Mouse (Mus musculus): ENCODE measurements at regions not wholly inside any gene's neighbourhood (a gene's known extent, or its start where the extent isn't known, plus 50 kb on each side); places are given as distances from the start of the nearest gene placed in this dataset.

GRCm38 (mm10) chr2:173418951-173419350, 103.4 kb upstream of the 1700021F07Rik start:
- no peak for DNase-seq (ENCODE audit: low read depth, low spot score)

DNA sequence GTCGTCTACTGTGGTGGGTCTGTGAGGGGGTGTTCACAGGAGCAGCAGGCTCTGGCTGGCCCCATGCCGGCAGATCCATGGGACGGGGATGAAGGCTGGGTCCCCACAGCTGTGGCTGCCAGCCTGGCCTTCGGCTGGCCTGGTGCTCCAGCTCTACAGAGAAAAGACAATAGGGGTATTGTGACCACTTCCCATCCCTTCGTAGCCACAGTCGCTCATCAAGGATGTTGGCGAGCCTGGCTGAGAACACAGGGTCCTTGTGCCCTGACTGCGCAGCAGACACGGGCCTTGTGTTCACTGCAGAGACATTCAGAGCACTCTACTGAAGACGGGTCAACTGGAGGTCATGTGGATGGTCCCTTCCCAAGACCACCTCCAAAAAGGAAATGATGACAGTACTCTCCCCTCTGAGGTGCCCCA, 102.4 kb upstream of the 1700021F07Rik start:
- no peak for DNase-seq (ENCODE audit: low read depth, low spot score)

DNA sequence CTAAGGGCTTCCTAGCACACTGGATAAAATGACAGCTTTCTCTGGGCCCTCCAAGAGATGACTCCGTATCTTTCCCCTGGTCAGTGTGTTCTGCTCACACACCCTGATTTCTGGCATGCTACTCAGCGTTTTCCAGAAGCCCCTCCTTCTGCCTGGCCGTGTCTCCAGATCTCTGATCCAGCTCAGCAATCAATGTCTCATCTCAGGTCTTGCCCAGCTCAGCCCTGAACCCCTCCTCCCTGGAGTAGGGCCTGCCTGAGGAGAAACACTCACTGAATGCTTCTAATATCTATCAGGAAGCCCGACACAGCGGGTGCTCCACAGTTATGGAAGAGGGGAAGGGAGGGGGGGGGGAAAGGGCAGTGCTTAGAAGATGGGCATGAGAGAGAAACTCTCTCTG, 101.9 kb upstream of the 1700021F07Rik start:
- no peak for DNase-seq (ENCODE audit: low read depth, low spot score)

GRCm38 (mm10) chr2:173424875-173425274, 97.5 kb upstream of the 1700021F07Rik start:
- no peak for DNase-seq (ENCODE audit: low read depth, low spot score)

DNA sequence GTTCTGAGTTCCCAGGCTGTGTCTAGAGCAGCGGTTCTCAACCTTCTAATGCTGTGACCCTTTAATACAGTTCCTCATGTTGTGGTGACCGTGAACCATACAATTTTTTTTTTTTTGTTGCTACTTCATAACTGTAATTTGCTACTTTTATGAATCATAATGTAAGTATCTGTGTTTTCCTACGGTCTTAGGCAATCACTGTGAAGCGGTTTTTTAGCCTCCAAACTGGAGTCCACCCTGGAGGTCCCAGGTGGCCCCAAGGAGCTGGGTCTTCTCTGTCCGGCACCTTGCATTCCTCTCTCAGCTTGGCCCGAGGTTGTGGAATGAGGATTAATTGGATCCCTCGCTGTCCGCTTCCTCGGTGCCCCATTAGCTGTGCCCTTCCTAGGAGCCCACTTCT, 96.6 kb upstream of the 1700021F07Rik start:
- no peak for DNase-seq (ENCODE audit: low read depth, low spot score)

GRCm38 (mm10) chr2:173426191-173427065, 96.0 kb upstream of the 1700021F07Rik start:
- DNase-seq (ENCODE audit: low read depth, low spot score) = no peak

DNA sequence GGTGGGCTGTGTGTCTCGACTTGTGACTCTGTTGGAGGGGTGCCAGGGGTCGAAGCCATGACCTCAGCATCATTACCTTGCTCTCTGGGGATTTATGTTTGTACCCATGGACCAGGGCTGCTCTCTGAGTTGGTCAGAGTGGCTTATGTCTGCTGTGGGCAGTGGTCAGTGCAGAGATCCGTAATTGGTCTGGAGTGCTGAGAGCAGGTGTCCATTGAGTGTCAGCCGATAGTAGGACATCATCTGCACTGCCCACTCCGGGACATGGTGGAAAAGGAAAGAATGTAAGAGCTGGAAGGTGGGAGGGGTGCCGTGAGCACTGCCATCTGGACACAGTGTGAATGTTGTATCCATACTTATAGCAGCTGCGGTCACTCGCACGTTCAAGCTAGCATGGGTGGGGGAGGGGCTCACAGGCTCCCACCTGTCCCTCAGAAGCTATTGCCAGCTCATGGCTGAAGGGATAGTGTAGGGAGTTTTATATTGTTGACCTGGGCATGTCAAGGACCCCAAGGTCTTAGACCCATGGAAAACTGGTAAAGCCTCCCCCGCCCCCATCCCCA, 94.4 kb upstream of the 1700021F07Rik start:
- no peak for DNase-seq (ENCODE audit: low read depth, low spot score)

DNA sequence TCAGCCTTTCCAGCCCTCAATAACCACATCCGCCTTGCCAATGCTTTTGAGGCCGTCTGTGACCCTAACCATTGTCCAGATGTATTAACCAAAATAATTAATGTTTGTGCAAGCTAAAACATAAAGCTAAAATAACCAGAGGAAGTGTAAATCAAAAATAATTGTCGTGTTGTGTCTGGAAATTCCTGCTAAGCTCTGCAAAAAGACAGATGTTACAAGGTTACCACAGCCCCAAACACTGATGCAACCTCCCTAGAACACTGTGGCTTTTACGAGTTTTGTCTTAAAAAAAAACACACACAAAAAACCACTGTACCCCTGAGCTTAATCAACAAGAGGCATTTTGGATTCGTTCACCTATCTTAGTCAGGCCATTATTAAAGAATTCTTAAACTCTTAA, 90.5 kb upstream of the 1700021F07Rik start:
- no peak for DNase-seq (ENCODE audit: low read depth, low spot score)

GRCm38 (mm10) chr2:173432258-173432657, 90.1 kb upstream of the 1700021F07Rik start:
- no peak for DNase-seq (ENCODE audit: low read depth, low spot score)

GRCm38 (mm10) chr2:173432886-173433624, 89.3 kb upstream of the 1700021F07Rik start:
- DNase-seq (ENCODE audit: low read depth, low spot score) = no peak

DNA sequence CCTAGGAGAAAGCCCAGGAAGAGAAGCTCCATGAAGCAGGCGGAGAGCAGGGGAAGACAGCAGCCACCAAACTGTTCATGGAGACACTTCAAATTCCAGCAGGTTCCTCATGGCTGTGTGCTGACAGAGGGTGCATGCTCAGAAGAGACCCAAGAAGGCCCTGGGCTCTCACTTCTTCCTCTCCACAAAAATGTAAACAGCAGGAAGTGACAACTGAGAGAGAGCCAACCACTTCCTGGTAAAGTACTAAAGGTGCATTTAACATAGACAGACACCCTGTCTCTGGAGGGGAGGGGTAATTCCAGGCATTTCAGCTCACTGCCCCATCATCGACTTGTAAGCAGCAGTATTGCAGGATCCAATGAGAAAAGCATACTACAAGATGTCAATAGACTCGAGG, 85.8 kb upstream of the 1700021F07Rik start:
- no peak for DNase-seq (ENCODE audit: low read depth, low spot score)

- DNase-seq (ENCODE audit: low read depth, low spot score) = no peak
These were observed 83.4 kb upstream of the 1700021F07Rik start for GRCm38 (mm10) chr2:173439031-173439430.

DNA sequence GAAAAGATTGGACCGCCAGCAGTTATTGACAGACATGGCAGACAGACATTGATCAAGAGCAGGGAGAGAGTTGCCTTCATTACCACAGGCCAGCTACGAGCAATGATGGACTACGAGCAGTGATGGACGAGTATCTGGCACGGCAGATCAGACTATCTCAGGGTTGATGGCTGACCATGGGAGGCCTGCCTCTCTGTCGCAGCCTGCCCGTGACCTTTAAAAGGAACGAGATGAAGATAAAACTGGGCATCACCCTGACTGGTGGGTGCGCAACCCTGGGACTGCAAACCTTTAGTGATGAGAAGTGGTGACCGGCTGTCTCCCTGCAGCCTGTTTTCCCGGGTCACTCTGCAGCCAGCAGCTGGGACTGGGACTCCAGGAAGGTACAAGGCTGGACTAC, 80.3 kb upstream of the 1700021F07Rik start:
- DNase-seq (ENCODE audit: low read depth, low spot score) = no peak

DNA sequence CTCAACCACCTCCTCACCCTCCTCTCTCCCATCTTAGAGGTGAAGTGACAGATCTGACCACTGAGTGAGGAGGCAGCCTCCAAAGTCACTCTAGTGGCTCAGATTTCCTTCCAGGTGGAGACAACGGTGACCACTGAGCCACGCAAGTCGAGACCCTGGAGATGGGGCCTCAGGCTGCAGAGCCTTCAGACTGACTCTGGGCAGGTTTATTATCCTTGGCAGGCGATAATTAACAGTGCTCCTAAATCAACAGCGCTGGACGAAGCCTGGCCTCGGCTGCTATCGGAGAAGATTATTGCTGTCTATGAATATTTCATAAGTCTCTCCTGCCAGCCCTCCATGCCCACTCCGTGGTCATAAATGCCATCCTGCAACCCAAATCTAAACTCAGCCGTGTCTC, 79.1 kb upstream of the 1700021F07Rik start:
- DNase-seq (ENCODE audit: low read depth, low spot score) = no peak

DNA sequence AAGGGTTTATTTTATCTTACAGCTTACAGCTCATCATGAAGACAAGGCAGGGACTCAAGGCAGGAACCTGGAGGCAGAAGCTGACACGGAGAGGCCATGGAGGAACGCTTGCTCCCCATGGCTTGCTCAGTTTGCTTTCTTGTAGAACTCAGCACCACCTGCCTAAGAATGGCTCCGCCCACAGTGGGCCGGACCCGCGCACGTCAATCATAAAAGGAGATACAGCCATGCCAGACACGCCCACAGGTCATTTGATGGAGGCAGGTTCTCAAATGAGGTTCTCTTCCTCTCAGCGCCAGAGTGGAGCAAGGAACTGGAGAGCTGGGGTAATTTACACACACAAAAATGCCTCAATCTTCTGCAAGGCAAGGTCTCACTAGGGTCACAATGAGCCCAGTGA, 78.0 kb upstream of the 1700021F07Rik start:
- no peak for DNase-seq (ENCODE audit: low read depth, low spot score)

DNA sequence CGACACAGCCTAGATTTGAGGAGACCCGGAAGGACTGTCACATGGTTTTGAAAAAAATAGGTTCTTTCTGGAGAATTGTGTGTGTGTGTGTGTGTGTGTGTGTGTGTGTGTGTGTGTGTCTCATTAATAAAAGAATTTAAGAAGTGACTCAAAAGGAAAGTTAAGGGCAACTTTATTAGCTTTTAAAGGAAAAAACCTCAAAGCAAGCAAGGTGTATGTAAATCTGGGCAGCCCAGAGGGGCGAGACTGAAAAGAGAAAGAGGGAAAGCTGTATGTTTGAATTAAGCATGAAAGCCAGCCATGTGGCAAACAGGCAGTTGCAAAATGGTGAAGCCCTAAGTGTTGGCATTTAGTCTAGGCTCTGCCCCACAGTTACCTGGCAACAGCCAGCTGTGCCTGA, 77.3 kb upstream of the 1700021F07Rik start:
- DNase-seq (ENCODE audit: low read depth, low spot score) = no peak

- no peak for DNase-seq (ENCODE audit: low read depth, low spot score)
These were observed 73.7 kb upstream of the 1700021F07Rik start for GRCm38 (mm10) chr2:173448546-173449187.

DNA sequence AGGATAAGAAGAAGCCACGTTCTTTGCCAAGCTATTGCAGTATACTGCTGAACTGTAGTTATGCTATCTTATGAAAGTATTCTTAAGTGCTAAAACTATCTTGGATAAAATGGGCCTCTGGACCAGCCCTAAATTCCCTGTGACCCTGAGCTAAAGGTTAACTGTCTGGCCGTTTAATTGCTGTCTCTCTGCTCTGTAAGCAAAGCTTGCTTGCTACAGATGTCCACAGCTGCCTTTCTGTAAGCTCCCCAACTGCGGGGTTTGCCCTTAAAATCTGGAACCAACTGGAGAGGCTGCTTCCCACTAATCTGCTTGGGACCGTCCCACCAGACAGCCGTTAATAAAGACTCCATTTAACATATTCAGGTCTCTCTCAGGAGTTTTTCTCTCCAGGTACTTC, 73.2 kb upstream of the 1700021F07Rik start:
- no peak for DNase-seq (ENCODE audit: low read depth, low spot score)

DNA sequence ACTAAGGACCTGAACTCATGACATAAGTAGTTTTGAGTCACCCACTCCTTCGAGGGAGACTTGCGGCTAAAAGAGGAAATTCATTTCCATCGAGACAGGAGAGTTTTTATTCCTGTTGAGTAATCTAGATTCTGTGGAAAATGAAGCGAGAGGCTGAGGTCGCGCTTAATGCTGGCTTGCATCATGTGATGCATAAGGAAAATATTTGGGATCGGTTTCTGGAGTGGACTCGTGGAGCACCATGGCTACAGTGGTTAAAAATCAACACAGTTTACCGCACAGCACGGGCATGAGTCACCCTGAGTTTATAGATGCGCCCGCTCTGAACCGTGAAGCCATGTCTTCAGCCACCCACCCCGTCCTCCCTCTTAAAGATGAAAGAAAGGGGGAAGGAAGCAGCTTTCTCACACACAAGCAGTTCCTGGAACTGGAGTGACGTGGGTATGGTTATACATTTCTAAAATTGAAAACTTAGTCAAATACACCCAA, 70.3 kb upstream of the 1700021F07Rik start:
- DNase-seq (ENCODE audit: low read depth, low spot score) = no peak

GRCm38 (mm10) chr2:173452800-173453199, 69.6 kb upstream of the 1700021F07Rik start:
- no peak for DNase-seq (ENCODE audit: low read depth, low spot score)

- DNase-seq (ENCODE audit: low read depth, low spot score) = peak; percentile 13
These were observed 68.6 kb upstream of the 1700021F07Rik start for GRCm38 (mm10) chr2:173453569-173454405.
